Mouse (Mus musculus) limb, embryonic 11.5 days (tissue): ENCODE measurements at regions not wholly inside any gene's neighbourhood (a gene's known extent, or its start where the extent isn't known, plus 50 kb on each side); places are given as distances from the start of the nearest gene placed in this dataset.
"Not testable (repeated sequence)": the region's sequence is repeated elsewhere in the genome, so short reads cannot be mapped to it uniquely, and the experiment has no call there.

Experiments used
- ATAC-seq: fragments of 200-750 bp; cut with Nextera tagmentation; 2 replicates; pipeline ENCODE4 v1.8.0; 2017; ENCODE audit warnings: low read depth; ENCODE audit not compliant: insufficient number of reproducible peaks, low FRiP score, low TSS enrichment
- DNase-seq: peaks from one replicate; pipeline ENCODE4 v3.0.0-alpha.2; 2015; ENCODE audit warnings: low spot score
- H3K27ac ChIP-seq: fragments of 300-500 bp; sonication (generic); replicated peaks from 2 replicates; pipeline ENCODE4 v1.5.1; 2014; ENCODE audit warnings: low read depth, mild to moderate bottlenecking, low read length
- H3K27me3 ChIP-seq: fragments of 300-500 bp; sonication (generic); 2 replicates; pipeline ENCODE4 v1.6.1; 2014; ENCODE audit warnings: mild to moderate bottlenecking, low read length, mixed read lengths; ENCODE audit not compliant: control insufficient read depth, insufficient read depth
- H3K36me3 ChIP-seq: fragments of 300-500 bp; sonication (generic); 2 replicates; pipeline ENCODE4 v1.6.1; 2014; ENCODE audit warnings: mild to moderate bottlenecking, low read length, moderate library complexity, mixed read lengths; ENCODE audit not compliant: control insufficient read depth, insufficient read depth
- H3K4me1 ChIP-seq: fragments of 300-500 bp; sonication (generic); 2 replicates; pipeline ENCODE4 v1.6.1; 2014; ENCODE audit warnings: low read length, mixed read lengths; ENCODE audit not compliant: control insufficient read depth, insufficient read depth
- H3K4me2 ChIP-seq: fragments of 300-500 bp; sonication (generic); 2 replicates; pipeline ENCODE4 v1.6.1; 2014; ENCODE audit warnings: low read depth, mild to moderate bottlenecking, moderate library complexity; ENCODE audit not compliant: severe bottlenecking
- H3K4me3 ChIP-seq: fragments of 300-500 bp; sonication (generic); 2 replicates; pipeline ENCODE4 v1.5.1; 2014; ENCODE audit warnings: low read depth, low read length
- H3K9ac ChIP-seq: fragments of 300-500 bp; sonication (generic); 2 replicates; pipeline ENCODE4 v1.6.1; 2014; ENCODE audit warnings: mild to moderate bottlenecking, low read length
- H3K9me3 ChIP-seq: fragments of 300-500 bp; sonication (generic); 2 replicates; pipeline ENCODE4 v1.6.1; 2016; ENCODE audit warnings: low read length; ENCODE audit not compliant: control insufficient read depth
- WGBS: fragments of 180-500 bp; shearing (Covaris S2); extraction: QIAGEN DNeasy Blood & Tissue Kit; methylation state at CpG from one replicate; pipeline ENCODE4 v1.1.7; 2014; 5-methylcytosine and 5-hydroxymethylcytosine counted together

- not testable (repeated sequence) for ATAC-seq, H3K4me1 ChIP-seq, DNase-seq, H3K36me3 ChIP-seq, H3K4me2 ChIP-seq, H3K4me3 ChIP-seq, H3K9ac ChIP-seq, H3K9me3 ChIP-seq, H3K27me3 ChIP-seq, H3K27ac ChIP-seq
- 44% methylated on average over 6 of the region's 6 CpGs for WGBS
Observed at GRCm38 (mm10) chr11:12913401-12913800, 448.6 kb upstream of the Cobl start.

GRCm38 (mm10) chr11:12873712-12874111 is 409.0 kb upstream of the Cobl start:
- Histone ChIP-seq H3K4me3 (no peak overlapping the region), H3K27ac (no peak overlapping the region), H3K9ac (no peak overlapping the region), H3K4me1 (no peaks in the 10 kb centered on the region), H3K4me2 (no peak overlapping the region), H3K36me3 (no peaks in the 10 kb centered on the region), H3K9me3 (no peaks in the 10 kb centered on the region), H3K27me3 (no peaks in the 10 kb centered on the region)
- ATAC-seq (no peak), DNase-seq (no peak)
- 90% methylated on average over 1 of the region's 1 CpGs for WGBS

DNA sequence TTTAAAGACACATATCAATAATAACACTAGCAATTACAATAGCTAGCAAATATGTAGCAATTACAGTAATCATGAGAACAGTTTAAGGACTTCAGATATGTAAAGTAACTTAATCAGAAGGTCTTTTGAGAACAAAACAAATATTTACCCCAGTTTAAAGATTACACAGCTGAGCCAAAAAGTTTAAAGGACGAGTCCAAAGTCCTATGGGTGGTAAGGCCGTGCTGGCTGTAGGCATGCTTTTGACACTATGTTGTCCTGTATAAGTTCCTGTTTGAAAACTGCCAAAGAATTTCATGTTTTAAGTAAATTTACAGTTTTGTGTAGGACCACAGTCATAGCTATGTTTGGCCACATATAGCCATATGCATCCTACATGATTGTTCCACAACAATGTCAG is 408.0 kb upstream of the Cobl start:
- no peak for ATAC-seq
- Histone ChIP-seq H3K4me1 (no peaks in the 10 kb centered on the region), H3K36me3 (no peaks in the 10 kb centered on the region), H3K9ac (no peak overlapping the region), H3K27ac (no peak overlapping the region), H3K4me2 (no peak overlapping the region), H3K27me3 (no peaks in the 10 kb centered on the region), H3K4me3 (no peak overlapping the region), H3K9me3 (no peaks in the 10 kb centered on the region)
- WGBS, result 83% methylated on average over 2 of the region's 2 CpGs
- no peak for DNase-seq

- no peak overlapping the region for H3K9ac ChIP-seq
- 56% methylated on average over 1 of the region's 1 CpGs for WGBS
Observed at GRCm38 (mm10) chr11:12872399-12872798, 407.6 kb upstream of the Cobl start.

DNA sequence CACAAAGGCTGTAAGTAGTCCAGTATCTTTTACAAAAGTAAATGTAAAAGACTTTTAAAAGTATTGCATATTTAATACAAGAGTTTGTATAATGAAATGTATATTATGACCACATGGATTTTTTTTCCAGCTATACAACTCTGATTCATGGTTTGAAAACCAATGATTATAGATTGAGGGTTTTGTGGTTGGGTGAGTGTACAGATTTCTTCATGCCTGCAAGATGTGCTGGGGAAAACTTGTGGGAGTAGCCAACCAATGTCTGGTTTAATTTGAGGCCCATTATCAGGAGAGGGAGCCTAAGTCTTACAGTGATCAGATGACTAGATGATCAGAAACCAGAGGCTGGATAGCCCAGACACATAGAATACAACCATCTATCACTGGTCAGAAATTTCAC is 402.8 kb upstream of the Cobl start:
- H3K4me1 ChIP-seq, result no peaks in the 10 kb centered on the region
- H3K4me3 ChIP-seq, result no peak overlapping the region
- DNase-seq (no peak), ATAC-seq (no peak)
- no peak overlapping the region for H3K4me2 ChIP-seq
- no peaks in the 10 kb centered on the region for H3K9me3 ChIP-seq
- H3K36me3 ChIP-seq, result no peaks in the 10 kb centered on the region
- no peak overlapping the region for H3K9ac ChIP-seq
- no peak overlapping the region for H3K27ac ChIP-seq
- H3K27me3 ChIP-seq, result no peaks in the 10 kb centered on the region

More at GRCm38 (mm10) chr11:12872399-12872798, 407.6 kb upstream of the Cobl start:
- ATAC-seq (no peak), DNase-seq (no peak)
- Histone ChIP-seq H3K27ac (no peak overlapping the region), H3K4me1 (no peaks in the 10 kb centered on the region), H3K4me2 (no peak overlapping the region), H3K36me3 (no peaks in the 10 kb centered on the region), H3K4me3 (no peak overlapping the region), H3K9me3 (no peaks in the 10 kb centered on the region), H3K27me3 (no peaks in the 10 kb centered on the region)

- DNase-seq (no peak), ATAC-seq (no peak)
- 81% methylated on average over 2 of the region's 2 CpGs for WGBS
- H3K36me3 ChIP-seq, result no peaks in the 10 kb centered on the region
- no peak overlapping the region for H3K4me3 ChIP-seq
- no peaks in the 10 kb centered on the region for H3K27me3 ChIP-seq
- no peaks in the 10 kb centered on the region for H3K9me3 ChIP-seq
- no peak overlapping the region for H3K4me2 ChIP-seq
- H3K9ac ChIP-seq, result no peak overlapping the region
- H3K4me1 ChIP-seq, result no peaks in the 10 kb centered on the region
- no peak overlapping the region for H3K27ac ChIP-seq
Observed at GRCm38 (mm10) chr11:12865034-12865620, 400.4 kb upstream of the Cobl start.

DNA sequence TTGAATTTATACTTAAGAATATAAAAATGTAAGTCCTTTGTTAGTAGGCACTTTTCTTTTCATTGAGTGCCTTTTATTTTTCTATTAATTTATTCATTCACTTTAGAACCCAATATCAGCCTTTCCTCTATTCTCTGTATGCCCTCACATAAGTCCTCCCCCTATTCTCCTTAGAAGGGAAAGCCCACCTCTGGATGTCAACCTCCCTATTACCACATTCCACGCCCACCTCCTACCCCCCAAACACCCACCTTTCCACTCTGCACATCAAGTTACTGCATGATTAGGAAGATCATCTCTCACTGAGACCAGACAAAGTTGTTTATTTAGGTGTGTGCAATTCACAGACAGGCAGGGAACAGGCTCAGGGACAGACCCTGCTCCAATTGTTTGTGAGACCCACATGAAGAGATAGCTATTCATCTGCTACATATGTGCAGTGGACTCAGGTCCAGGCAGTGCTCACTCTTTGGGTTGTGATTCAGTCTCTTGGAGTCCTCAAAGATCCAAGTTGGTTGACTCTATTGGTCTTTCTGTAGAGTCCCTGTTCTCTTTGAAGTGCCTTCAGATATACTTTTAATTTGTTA is 394.7 kb upstream of the Cobl start:
- Histone ChIP-seq H3K9me3 (no peaks in the 10 kb centered on the region), H3K4me3 (no peak overlapping the region), H3K36me3 (no peaks in the 10 kb centered on the region), H3K4me1 (no peaks in the 10 kb centered on the region), H3K27me3 (no peaks in the 10 kb centered on the region), H3K27ac (no peak overlapping the region), H3K9ac (no peak overlapping the region), H3K4me2 (no peak overlapping the region)
- 71% methylated on average over 1 of the region's 1 CpGs for WGBS
- ATAC-seq (0 out of 2 replicates have a peak, but pooled peaks have one; percentile 22), DNase-seq (no peak)

GRCm38 (mm10) chr11:12858274-12858884 is 393.6 kb upstream of the Cobl start:
- no peaks in the 10 kb centered on the region for H3K4me1 ChIP-seq
- H3K4me2 ChIP-seq, result no peak overlapping the region
- 0 out of 2 replicates have a peak, but pooled peaks have one; percentile 54 for ATAC-seq
- 77% methylated on average over 2 of the region's 2 CpGs for WGBS
- H3K27ac ChIP-seq, result no peak overlapping the region
- H3K36me3 ChIP-seq, result no peaks in the 10 kb centered on the region
- H3K9ac ChIP-seq, result no peak overlapping the region
- no peak for DNase-seq
- H3K9me3 ChIP-seq, result no peaks in the 10 kb centered on the region
- H3K4me3 ChIP-seq, result no peak overlapping the region
- no peaks in the 10 kb centered on the region for H3K27me3 ChIP-seq
